Mouse (Mus musculus) spleen, postnatal 10 days (tissue): ENCODE results near the gene Anapc15.
A peak's percentile ranks its signal among the peaks of the same experiment; 100 is the strongest.

ENCODE experiments used
- DNase-seq, 2 experiments: peaks; one replicate each; pipeline ENCODE4 v3.0.0; 2021 to 2022; ENCODE audit warnings: low spot score in 2 of 2

The Anapc15 gene

DNA sequence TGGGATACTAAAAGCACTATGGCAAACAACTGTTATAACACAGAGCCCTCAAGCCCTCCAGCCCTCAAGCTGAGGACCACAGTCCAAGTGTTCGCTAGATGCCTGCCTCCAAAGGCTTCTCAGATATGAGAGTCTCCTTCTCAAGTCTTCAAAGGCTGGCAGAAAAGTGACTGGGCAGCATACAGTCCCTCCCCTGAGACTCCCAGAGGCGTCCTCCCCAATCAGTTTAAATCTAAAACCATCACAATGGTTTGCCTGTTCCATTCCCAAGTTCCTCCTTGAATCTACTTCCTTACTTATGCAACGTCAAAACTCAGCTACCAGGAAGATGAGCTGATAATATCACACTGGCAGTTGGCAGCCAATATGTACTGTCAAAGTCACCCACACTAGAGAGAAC lies at the start of gene Anapc15:
Gene Anapc15 (plus strand): TSS at position 301 of the 400 bp plus-strand sequence.
- DNase-seq = no peak

DNA sequence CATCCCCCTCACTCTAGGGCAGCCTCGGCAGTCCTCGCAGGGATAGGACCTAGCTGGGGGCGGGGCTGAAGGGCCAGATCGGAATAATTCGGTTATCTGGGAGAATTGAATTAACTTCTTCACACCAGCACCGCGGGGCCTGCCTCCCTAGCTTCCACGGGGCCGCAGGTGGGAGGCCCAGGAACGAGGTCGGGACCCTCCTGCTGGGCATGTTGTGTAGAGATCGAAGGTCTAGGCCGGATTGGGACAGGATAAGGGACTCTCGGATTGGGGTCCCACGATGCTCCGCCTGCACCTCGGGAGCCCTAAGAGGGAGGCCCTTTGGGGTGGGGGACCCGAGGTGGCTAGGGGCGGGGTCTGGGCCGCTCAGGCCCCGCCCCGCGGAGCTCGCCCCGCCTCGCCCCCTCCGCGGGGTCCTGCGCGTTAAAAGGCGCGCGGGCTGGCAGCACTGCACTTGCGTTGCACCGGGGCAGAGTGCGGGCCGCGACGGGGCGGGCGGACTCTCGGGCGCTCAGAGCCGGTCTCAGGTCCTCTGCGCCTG lies 45.6 kb upstream of the Anapc15 start, which contains the start of gene Phox2a:
Gene Phox2a (plus strand): TSS at position 453 of the 541 bp plus-strand sequence.
- DNase-seq = no peak

DNA sequence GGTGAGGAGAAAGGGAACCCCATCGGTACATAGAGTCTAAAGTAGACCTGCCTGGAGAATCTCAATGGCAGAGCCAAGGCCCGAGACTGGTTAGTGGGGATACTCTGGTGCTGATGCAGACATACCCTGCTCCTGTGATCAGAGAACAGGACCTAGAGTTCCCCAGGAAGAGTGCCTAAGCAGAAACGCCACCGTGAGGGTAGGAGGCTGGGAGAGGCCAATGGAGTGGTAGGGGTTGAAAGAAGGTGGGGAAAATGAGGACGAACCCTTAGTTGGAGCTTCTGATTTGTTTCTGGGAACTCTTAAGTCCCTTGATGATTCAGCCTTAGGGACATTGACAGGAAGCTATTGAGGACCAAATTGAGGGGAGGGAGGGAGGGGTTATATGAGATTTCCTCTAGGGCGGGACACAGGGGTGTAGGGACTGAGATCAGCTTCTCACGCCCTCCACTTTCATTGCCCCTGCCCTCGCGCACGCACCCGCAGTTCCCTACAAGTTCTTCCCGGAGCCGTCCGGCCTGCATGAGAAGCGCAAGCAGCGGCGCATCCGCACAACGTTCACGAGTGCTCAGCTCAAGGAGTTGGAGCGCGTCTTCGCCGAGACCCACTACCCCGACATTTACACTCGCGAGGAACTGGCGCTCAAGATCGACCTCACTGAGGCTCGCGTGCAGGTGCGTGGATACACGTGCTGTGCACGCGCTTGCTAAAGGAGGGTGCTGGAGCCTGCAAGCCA lies 43.1 kb upstream of the Anapc15 start:
- DNase-seq = no peak

DNA sequence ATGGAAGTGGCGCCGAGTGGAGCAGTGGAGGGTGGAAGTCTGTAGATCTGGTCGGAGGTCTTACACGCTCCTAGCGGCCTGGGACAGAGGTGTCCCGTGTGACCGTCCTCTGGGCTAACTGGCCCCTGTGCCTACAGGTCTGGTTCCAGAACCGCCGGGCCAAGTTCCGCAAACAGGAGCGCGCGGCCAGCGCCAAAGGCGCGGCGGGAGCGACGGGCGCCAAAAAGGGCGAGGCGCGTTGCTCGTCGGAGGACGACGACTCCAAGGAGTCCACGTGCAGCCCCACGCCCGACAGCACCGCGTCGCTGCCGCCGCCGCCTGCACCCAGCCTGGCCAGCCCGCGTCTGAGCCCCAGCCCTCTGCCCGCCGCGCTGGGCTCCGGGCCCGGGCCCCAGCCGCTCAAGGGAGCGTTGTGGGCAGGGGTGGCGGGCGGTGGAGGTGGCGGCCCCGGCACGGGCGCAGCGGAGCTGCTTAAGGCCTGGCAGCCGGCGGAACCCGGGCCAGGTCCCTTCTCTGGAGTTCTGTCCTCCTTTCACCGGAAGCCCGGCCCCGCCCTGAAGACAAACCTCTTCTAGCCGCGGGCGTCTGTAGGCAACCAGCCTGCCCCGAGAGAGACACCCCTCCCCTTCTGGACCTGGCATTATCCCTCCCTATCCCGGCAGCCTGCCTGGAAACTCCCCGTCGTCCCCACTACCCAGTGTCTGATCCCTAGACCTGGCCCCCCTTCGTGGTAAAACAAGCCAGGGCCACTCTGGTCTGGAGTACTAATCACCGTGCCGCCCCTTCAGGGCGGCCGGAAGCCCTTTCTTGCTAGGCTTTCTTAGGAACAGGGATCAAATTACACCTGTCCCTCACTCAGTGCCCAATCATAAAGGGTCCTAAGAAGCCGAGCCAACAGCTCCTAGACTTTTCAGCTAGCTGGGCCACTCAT lies 41.7 kb upstream of the Anapc15 start:
- DNase-seq = no peak

DNA sequence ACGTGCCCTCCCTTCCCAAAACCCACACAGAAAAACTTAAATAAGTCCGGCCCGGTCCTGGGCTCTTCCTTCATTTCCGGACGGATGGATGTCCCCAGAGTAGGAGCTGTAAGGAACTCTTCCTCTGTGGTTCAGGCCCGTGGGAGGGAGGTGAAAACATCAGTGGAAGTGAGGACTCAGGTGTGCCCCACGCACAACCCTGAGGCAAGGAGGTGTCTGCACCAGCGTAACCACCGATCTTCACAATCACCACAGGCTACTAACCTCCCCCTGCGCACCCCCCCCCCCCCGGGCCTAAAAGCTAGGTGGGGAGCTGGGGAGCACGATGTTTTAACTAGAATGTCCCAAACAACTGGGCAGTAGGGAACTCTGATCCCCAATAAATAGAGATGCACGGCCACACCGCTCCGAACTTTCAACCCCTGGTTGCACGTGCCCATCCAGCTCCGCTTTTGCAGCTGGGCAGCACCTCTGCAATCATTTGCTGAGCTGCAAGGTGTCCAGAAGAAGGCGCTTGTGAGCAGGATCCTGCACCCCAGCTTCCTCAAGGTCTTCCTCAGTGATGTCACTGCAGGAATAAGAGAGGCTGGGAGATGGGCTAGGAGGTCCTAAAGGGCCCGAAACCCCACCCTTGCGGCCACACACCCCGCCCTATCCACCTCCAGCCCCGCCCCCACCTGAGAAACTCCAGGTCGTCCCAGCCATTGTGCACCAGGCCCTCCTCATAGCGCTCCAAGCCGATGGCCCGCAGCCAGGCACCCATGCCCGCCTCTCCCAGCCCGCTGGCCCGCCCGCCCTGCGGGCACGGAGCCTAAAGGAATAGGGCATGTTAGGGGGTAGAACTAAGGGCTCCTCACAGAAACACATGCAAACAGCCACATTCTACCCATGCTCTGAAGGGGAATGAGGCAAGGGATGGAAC lies 40.4 kb upstream of the Anapc15 start:
- DNase-seq = no peak

DNA sequence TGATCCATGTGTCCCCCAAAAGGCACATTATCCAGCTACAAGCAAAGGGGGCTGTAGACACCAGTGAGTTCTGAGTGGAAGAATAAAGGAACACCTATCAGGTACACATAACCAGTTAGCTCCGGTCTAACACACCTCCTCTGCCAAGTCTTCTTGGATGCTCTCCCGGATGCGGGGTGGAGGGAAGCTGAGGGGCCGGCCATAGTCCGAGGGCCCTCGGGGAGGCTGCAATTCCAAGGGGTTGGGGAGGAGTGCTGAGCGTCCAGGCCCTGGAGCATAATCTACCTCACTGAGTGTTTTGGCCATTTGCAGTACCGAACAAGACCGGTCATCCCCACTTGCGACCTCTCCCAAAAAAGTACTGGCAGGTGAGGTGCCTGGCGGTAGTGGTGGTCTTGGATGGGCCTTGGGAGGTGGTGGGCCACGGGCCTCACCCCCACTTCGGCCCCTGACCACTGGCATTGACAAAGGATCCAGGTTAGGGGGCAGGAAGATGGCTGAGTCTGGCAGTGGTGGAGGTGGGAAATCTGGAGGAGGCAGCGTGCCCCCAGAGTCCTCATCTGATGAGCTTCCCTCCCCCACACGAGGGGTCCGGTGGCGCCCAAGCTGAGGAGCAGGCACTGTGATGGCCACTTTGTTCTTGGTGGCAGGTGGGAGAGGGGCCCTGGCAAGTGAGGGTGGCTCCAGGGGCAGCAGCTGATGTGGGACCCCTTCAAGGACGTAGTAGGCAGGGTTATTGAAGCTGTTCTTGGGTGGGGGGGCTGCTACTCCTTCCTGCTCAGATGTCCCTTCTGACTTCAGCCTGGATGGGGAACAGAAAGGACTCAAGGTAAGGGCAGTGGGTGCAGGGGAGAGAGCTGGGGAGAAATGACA lies 39.5 kb upstream of the Anapc15 start:
- no peak for DNase-seq

DNA sequence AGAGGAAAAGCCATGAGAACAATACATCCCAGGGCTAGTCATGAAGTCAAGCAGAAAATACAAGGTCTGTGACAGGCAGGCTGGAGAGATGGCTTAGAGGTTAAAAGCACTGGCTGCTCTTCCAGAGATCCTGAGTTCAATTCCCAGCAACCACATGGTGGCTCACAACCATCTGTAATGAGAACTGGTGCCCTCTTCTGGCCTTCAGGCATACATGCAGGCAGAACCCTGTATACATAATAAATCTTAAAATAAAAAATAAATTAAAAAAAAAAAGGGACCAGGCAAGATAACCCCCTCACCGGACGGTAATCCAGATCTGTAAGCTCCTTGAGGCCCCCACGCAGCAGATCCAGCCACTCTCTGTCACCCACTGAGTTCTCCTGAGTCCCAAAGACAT lies 33.1 kb upstream of the Anapc15 start:
- no peak for DNase-seq

DNA sequence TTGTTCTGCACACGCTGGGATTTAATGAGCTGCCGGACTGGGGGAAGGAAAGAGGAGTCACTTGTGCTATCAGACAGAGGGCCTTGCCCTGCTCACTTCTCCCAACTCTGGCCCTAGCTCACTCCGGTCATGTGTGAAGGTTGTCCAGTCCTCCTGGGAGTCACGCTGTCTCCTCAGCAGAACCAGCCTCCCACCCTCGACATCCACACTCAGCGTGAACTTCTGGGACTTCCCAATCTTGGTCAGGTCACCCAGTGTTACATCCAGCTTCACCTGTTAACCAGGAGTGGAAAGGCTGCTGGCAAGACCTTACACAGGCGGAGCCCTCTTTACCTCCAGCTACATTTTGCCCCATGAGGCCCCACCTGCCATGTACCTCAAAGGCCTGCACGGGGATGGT lies 32.1 kb upstream of the Anapc15 start:
- DNase-seq = no peak

DNA sequence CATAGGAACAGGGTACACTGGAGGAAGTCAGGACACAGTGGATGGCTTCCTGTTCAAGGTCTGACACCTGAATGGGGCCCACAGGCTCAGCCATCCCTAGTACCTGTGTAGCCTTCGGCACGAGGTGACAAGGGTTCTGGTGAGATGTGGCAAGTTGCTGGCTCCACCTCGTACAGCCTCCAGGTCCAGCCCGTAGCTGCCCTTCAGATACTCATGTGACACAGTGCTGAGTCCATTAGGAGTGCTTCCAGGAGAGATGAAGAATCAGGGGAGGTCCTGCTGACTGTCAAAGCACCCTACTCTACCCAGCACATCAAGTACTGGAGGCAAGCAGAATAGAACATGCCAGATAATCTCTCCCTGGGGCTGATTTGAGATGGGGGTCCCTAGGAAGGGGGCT lies 31.1 kb upstream of the Anapc15 start:
- no peak for DNase-seq

DNA sequence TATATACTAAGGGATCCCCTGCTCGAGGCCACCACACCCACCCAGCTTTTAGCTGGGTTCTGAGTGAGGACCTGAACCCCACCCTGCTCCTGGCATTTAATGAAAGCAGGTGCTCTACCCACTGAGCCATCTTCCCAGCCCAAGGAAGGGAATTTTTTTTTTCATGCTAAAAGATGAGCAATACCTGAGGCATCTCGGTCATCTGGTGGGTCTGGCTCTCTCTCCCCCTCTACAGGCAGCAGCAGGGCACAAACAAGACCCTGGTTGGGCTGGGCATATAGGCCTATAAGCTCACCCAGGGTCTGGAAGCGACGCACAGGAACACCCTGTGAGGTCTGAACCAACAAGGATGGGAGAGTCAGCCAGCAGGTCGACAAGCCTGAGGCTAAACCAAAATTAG lies 30.2 kb upstream of the Anapc15 start:
- DNase-seq = no peak

DNA sequence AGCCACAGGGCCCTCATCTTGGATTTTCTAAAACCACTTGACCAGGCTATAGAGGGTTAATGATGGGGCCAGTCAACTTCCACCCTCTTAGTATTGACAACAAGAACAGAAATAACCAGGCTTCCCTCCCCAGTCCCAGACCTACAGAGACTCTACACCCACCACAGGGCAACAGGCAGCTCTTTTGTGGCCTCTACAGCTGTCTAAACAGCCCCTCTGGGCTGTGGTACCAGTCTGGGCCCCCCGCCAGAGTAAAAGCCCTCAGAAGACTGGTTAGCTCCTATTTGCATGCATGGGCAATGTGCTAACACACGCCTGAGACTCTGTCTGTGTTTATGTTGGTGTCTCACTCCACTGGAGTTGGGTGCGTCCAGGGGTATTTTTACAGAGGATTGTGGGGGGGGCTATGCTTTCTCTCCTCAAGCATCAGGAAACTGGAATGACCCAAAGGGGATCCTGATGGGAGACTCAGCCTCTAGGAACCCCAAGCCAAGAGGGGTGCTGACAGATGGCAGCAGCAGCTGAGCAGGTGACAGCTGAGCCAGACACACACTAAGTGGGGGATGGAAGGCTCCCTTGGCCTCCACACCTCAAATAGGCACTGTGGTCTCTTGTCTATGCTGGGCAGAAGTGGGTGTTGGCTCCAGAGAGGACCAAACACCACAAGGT lies 29.5 kb upstream of the Anapc15 start:
- DNase-seq = no peak

DNA sequence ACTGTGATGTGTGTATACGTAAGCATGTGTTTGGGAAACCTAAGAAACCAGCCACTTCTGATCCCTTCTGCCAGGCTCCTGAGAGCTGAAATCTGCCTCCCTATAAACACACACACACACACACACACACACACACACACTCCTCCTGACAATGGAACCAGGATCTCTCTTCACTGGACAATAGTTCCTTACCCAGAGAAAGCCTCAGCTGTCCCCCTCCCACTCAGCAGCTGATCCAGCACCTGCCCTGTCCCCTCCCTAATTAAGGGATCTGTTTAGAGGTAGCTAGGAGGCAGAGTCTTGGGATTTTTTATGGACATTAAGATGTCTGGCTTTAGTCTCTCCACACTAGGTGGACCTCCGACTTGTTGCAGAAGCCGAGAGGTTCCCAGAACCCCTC lies 28.6 kb upstream of the Anapc15 start:
- DNase-seq = no peak

DNA sequence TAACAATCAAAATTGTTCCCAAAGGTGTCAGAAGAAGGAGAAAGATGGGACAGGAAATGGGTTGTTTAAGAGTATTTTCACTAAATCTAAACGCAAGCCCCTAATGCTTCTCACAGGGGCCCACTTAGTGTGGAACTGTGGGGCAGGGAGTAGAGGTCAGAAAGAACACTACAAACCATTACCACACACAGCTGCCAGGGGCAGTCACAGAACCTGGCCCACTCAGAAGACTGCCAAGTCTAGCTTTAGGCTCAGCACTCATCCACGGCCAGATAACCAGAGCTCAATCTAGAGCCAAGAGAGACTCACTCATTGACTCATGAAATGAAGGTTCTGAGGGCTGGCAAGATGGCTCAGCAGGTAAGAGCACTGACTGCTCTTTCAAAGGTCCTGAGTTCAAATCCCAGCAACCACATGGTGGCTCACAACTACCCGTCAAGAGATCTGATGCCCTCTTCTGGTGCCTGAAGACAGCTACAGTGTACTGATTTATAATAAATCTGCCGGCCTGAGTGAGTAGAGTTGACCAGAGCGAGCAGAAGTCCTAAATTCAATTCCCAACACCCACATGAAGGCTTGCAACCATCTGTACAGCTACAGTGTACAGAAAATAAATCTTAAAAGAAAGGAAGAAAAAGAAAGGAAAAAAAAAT lies 27.9 kb upstream of the Anapc15 start:
- DNase-seq = no peak

DNA sequence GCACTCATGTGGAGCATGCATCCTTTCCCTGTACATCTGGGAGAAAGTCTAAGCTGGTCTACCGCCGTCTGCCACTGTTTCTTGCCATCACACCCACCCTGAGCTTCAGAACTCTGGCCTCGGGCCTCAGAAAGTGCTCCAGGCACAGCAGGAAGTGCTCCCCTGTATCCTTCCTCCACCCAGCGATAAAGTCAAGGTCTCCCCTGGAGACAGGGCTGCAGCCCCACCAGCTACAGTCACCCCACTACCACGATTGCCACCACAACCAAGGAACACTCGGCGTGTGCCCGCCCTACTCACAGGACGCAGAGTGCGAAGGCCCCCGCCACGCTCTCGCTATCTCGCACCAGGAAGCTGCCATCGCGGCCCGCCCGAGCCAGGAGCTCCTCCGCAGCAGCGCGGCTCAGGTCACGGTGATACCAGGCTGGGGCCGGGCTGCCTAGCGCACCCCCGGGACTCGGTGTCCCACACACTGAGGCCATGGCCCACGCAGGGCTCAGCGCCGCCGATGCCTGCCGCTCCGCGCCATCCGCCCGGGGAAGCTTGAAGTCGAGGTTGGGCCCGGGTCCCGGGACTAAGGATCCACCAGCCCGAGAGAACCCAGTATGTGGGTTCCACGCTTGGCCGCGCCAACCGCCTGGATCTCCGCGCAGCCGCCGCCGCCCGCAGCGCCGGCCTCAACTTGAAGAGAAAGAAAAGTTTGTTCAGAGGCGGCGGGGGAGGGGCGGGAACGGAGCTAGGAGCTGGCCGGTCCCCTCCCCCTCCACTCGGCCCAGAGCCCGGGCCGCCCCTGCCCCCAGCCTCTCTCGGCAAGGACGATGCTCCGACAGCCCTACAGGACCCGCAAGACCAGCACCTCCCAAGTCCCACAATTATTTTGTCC lies 27.0 kb upstream of the Anapc15 start:
- DNase-seq = peak; percentile 52 to 63

DNA sequence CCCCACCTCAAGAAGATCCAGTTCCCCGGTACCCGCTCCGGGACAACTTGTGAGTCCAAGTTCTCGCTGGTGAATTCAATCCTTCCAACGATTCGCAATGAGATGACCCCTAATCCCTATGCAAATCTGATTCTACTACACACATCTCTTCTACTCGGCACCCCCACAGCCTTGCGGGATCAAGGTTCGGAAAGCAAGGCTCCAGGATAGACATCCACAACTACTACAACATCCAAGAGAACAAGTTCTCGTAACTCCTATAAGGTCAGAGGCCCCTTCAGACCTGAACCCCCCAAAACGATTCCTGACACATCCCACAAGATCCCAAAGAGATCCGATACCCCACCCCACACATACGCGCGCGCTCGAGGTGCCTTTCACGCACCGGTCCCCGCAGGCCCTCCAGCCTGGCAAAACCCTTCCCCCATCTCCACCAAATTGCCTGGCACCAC lies 26.3 kb upstream of the Anapc15 start:
- DNase-seq = no peak

DNA sequence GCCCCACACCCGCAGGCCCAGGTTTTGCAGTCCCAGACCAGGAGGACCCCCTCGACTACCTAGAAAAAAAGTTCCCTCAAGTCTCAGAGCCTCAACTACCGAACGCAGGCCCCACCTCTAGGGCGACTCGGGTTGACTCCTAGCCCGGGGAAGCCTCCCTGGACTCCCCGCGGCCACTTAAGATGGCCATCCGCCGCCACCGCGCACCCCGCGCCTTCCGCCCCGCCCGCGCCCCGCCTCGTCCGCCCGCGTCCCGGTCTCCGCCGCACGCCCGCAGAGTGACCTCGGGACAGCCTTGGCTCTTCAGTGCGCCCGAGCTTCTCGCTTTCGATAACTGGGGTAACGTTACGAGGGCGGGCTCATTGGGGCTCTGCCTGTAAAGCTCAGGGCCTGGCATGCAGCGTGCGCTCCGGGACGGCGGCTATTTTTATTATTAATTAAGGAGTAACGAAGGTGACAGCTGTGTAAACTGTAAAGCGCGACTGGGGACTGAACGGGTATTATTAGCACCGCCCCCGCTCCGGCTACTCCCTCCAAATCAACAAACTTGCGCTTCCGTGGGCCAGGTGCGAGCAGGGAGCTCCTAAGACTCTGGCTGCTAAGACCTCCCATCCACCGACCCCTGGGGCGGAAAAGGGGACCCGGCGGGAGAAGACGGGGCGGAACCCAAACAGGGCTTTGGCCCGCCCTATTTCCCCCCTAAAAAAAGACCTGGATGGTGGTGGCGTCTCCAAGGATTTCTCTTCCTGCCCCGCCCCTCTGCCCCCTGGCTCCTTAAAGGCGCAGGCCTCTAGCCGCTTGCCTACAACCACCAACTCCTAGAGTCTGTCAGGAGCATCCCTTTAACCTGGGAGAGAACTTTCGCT lies 25.7 kb upstream of the Anapc15 start, which contains the start of gene Inppl1:
Gene Inppl1 (minus strand): TSS at position 624 of the 866 bp plus-strand sequence.
- peak; percentile 30 to 51 for DNase-seq

DNA sequence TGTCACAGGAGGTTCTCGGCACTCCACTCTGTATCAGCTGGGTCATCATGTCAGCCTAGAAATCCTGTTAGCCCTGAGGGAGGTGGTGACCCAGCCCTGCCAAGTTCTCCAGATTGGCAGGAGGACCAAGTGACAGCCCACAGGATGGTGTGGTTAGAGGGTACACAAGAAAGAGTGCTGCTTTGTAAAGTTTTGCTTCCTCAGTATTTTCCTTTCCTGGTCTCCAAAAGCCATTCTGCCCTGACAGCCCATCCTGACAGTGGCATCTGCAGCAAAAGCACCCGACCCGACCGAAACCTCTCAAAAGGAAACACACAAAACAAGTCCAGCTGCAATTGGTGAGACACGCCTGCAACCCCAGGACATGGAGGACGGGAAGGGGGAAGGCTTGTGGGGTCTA lies 19.3 kb upstream of the Anapc15 start:
- DNase-seq = no peak
